Mouse (Mus musculus): ENCODE data around the gene Apol7b. TPM values are rescaled to one million over a fixed set of nuclear protein-coding genes. Genes with fewer than 3 reads are reported as not detected.
A peak's percentile ranks its signal among the peaks of the same experiment; 100 is the strongest.
"Not testable (repeated sequence)": the region's sequence is repeated elsewhere in the genome, so short reads cannot be mapped to it uniquely, and the experiment has no call there.

Apol7b gene
- polyA plus RNA-seq, 1 experiment from 2014 or later = not detected

DNA sequence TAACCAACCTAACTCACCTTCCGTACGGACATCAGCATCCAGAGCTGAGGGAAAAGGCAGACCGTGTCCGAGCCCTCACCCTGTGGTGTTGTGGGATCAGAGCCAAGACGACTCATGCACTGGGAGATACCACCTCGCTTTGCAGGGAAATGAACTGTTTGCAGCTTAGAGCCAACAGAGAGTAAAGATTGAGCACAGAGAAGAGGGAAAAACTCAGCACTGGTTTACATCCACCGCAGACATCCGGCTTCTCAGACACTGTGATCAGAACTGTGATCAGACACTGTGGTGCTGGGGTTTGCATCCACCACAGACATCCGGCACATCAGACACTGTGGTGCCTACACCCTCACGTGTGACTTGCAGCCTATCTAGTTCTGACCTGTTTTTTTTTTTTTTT lies 40.9 kb downstream of the Apol7b start:
- H3K4me1 ChIP-seq (ENCODE audit: control insufficient read depth, insufficient read depth, low read length); DNase-seq (ENCODE audit: low spot score); H3K4me3 ChIP-seq (ENCODE audit: low read depth, low read length); ATAC-seq (replicated peaks; ENCODE audit: insufficient number of reproducible peaks, low FRiP score, low TSS enrichment, low read depth); H3K36me3 ChIP-seq (replicated peaks; ENCODE audit: control insufficient read depth, insufficient read depth, low read depth, low read length); H3K27me3 ChIP-seq (ENCODE audit: control insufficient read depth, insufficient read depth, low read length); H3K4me2 ChIP-seq (ENCODE audit: low read depth, low read length); H3K9me3 ChIP-seq (replicated peaks; ENCODE audit: control insufficient read depth, low read length); H3K9ac ChIP-seq (replicated peaks; ENCODE audit: low read length); H3K27ac ChIP-seq (replicated peaks; ENCODE audit: low read depth, low read length): not testable (repeated sequence)
- 87% methylated on average over 10 of the region's 10 CpGs for WGBS

DNA sequence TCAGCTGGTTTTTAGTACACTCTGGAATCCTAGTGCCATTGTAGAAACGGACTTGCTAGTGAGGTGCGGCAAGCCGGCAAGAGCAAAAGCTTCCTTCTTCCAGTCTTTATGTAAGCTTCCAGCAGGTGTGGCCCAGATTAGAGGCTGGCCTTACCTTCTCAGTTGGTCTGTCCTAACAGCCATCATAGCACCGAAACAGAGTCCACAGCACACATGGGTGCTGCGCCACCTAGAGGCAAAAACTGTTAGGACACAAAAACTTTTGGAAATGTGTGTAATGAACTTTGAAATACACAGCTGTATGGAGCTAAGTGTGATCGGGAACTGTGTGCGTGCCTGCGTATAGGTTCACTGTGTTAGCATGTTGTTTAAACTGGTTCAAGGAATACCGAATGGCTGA lies 48.3 kb downstream of the Apol7b start, which contains the start of gene Apol7a:
Gene Apol7a (minus strand): TSS at position 84 of the 400 bp plus-strand sequence.
- not testable (repeated sequence) for ATAC-seq (replicated peaks; ENCODE audit: insufficient number of reproducible peaks, low FRiP score, low TSS enrichment, low read depth)
- 59% methylated on average over 9 of the region's 9 CpGs for WGBS

GRCm38 (mm10) chr15:77397450-77398132 lies 49.7 kb downstream of the Apol7b start:
- WGBS = 76% methylated on average over 11 of the region's 11 CpGs
- not testable (repeated sequence) for ATAC-seq (replicated peaks; ENCODE audit: insufficient number of reproducible peaks, low FRiP score, low TSS enrichment, low read depth); H3K4me1 ChIP-seq (ENCODE audit: control insufficient read depth, insufficient read depth, low read length); H3K9me3 ChIP-seq (replicated peaks; ENCODE audit: control insufficient read depth, low read length); DNase-seq (ENCODE audit: low spot score); H3K27me3 ChIP-seq (ENCODE audit: control insufficient read depth, insufficient read depth, low read length); H3K4me2 ChIP-seq (ENCODE audit: low read depth, low read length); H3K27ac ChIP-seq (replicated peaks; ENCODE audit: low read depth, low read length); H3K9ac ChIP-seq (replicated peaks; ENCODE audit: low read length); H3K36me3 ChIP-seq (replicated peaks; ENCODE audit: control insufficient read depth, insufficient read depth, low read depth, low read length); H3K4me3 ChIP-seq (ENCODE audit: low read depth, low read length)

More for the DNA sequence above, 48.3 kb downstream of the Apol7b start, which contains the start of gene Apol7a:
- not testable (repeated sequence) for H3K4me1 ChIP-seq (ENCODE audit: control insufficient read depth, insufficient read depth, low read length); H3K27ac ChIP-seq (replicated peaks; ENCODE audit: low read depth, low read length); H3K27me3 ChIP-seq (ENCODE audit: control insufficient read depth, insufficient read depth, low read length); H3K36me3 ChIP-seq (replicated peaks; ENCODE audit: control insufficient read depth, insufficient read depth, low read depth, low read length); H3K9ac ChIP-seq (replicated peaks; ENCODE audit: low read length); H3K9me3 ChIP-seq (replicated peaks; ENCODE audit: control insufficient read depth, low read length); H3K4me2 ChIP-seq (ENCODE audit: low read depth, low read length); H3K4me3 ChIP-seq (ENCODE audit: low read depth, low read length)
- peak; percentile 56 for DNase-seq (ENCODE audit: low spot score)

DNA sequence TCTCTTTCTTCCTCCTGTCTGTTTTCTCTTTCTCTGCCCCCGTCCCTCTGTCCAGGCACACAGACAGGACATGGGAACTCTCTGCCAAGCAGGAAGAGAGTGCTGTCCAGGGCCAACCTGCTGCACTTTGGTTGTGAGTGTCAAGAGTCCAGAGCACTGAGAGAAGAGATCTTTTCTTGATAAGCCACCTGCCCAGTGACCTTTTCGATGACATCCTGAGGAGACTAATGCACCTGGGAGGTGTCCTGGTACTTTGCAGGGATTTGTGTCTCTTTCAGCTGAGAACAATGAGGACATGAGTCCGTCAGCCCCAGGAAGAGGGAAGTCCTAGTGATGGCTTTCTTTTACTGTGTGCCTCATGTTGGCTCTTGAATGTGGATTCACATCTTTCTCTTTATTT lies 53.5 kb downstream of the Apol7b start:
- DNase-seq (ENCODE audit: low spot score); H3K4me2 ChIP-seq (ENCODE audit: low read depth, low read length); H3K4me3 ChIP-seq (ENCODE audit: low read depth, low read length); H3K27ac ChIP-seq (replicated peaks; ENCODE audit: low read depth, low read length); H3K9ac ChIP-seq (replicated peaks; ENCODE audit: low read length); H3K4me1 ChIP-seq (ENCODE audit: control insufficient read depth, insufficient read depth, low read length); ATAC-seq (replicated peaks; ENCODE audit: insufficient number of reproducible peaks, low FRiP score, low TSS enrichment, low read depth); H3K27me3 ChIP-seq (ENCODE audit: control insufficient read depth, insufficient read depth, low read length); H3K9me3 ChIP-seq (replicated peaks; ENCODE audit: control insufficient read depth, low read length); H3K36me3 ChIP-seq (replicated peaks; ENCODE audit: control insufficient read depth, insufficient read depth, low read depth, low read length): not testable (repeated sequence)
- WGBS = 55% methylated on average over 3 of the region's 3 CpGs

GRCm38 (mm10) chr15:77387462-77387861 lies 59.8 kb downstream of the Apol7b start:
- H3K4me2 ChIP-seq (ENCODE audit: low read depth, low read length) = no peak overlapping the region
- no peak overlapping the region for H3K4me3 ChIP-seq (ENCODE audit: low read depth, low read length)

DNA sequence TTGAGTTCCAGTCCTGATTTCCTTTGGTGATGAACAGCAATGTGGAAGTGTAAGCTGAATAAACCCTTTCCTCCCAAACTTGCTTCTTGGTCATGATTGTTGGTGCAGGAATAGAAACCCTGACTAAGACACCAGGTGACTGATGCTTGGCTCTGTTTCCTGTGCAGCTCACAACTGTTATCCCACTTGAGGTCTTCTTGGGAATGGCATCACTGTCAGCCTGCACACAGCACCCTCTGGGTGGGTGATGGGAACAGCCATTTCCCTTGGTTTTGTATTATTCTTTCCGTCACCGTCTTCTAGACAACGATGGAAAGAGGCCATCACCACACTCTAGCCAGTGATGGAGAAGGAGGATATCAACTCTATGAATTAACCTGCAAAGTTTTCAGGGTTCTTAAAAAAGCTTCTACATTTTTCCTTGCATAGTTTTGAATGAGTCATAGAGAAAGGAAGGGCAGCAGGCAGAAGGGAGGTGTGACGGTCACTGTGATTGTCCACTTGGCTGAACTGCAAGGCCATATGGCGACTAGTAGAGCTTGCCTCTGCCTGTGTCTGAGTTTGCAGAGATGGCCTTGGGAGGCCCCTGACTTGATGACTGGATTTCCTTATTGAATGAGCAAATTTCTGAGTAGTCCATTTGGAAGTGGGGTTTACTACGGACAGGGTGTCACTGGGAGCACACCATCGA lies 62.8 kb downstream of the Apol7b start:
- H3K4me2 ChIP-seq (ENCODE audit: low read depth, low read length) = no peak overlapping the region
- H3K4me1 ChIP-seq (ENCODE audit: control insufficient read depth, insufficient read depth, low read length) = no peaks in the 10 kb centered on the region
- 95% methylated on average over 7 of the region's 7 CpGs for whole genome bisulfite sequencing
- ATAC-seq (replicated peaks; ENCODE audit: insufficient number of reproducible peaks, low FRiP score, low TSS enrichment, low read depth) (no peak), DNase-seq (ENCODE audit: low spot score) (no peak)
- H3K4me3 ChIP-seq (ENCODE audit: low read depth, low read length) = no peak overlapping the region
- no peaks in the 10 kb centered on the region for H3K9me3 ChIP-seq (replicated peaks; ENCODE audit: control insufficient read depth, low read length)
- no peak overlapping the region for H3K9ac ChIP-seq (replicated peaks; ENCODE audit: low read length)
- H3K36me3 ChIP-seq (replicated peaks; ENCODE audit: control insufficient read depth, insufficient read depth, low read depth, low read length) = no peaks in the 10 kb centered on the region
- no peaks in the 10 kb centered on the region for H3K27me3 ChIP-seq (ENCODE audit: control insufficient read depth, insufficient read depth, low read length)
- H3K27ac ChIP-seq (replicated peaks; ENCODE audit: low read depth, low read length) = no peak overlapping the region

More at GRCm38 (mm10) chr15:77387462-77387861, 59.8 kb downstream of the Apol7b start:
- Histone ChIP-seq H3K9me3 (replicated peaks; ENCODE audit: control insufficient read depth, low read length) (no peaks in the 10 kb centered on the region), H3K4me1 (ENCODE audit: control insufficient read depth, insufficient read depth, low read length) (no peaks in the 10 kb centered on the region), H3K36me3 (replicated peaks; ENCODE audit: control insufficient read depth, insufficient read depth, low read depth, low read length) (no peaks in the 10 kb centered on the region), H3K9ac (replicated peaks; ENCODE audit: low read length) (no peak overlapping the region), H3K27ac (replicated peaks; ENCODE audit: low read depth, low read length) (no peak overlapping the region), H3K27me3 (ENCODE audit: control insufficient read depth, insufficient read depth, low read length) (no peaks in the 10 kb centered on the region)
- DNase-seq (ENCODE audit: low spot score) (no peak), ATAC-seq (replicated peaks; ENCODE audit: insufficient number of reproducible peaks, low FRiP score, low TSS enrichment, low read depth) (no peak)
- WGBS = 69% methylated on average over 2 of the region's 2 CpGs

- WGBS = 71% methylated on average over 1 of the region's 1 CpGs
- no peak for ATAC-seq (replicated peaks; ENCODE audit: insufficient number of reproducible peaks, low FRiP score, low TSS enrichment, low read depth)
Observed at GRCm38 (mm10) chr15:77382880-77383279, 64.4 kb downstream of the Apol7b start.

DNA sequence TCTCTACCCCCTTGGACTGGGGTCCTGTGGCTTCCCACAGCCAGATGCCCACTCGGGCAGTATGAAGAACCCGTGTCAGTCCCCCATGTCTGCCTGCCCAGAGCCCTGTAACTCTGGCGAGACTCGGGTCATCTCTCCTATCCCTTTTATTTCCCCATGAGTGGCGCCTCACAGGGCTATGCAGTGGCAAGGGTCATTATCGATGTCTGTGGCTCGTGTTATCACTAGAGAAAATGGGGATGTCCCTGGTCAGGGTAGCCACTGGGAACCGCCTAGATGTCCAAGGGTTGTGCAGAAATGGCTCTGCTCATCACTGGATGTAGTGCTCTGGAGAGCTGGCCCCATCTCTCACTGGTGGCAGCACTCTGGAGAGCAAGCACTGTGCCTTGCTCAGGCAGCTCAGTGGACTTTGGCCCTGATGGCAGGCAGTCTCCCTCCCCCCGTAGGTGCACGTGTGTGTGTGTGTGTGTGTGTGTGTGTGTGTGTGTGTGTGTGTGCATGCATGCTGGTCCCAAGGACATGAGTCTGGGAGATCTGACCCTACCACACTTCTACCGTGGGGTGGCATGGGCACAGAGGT lies 64.9 kb downstream of the Apol7b start:
- Histone ChIP-seq H3K9me3 (replicated peaks; ENCODE audit: control insufficient read depth, low read length) (no peaks in the 10 kb centered on the region), H3K9ac (replicated peaks; ENCODE audit: low read length) (no peak overlapping the region), H3K4me2 (ENCODE audit: low read depth, low read length) (no peak overlapping the region), H3K27ac (replicated peaks; ENCODE audit: low read depth, low read length) (no peak overlapping the region), H3K36me3 (replicated peaks; ENCODE audit: control insufficient read depth, insufficient read depth, low read depth, low read length) (no peaks in the 10 kb centered on the region), H3K4me3 (ENCODE audit: low read depth, low read length) (no peak overlapping the region), H3K4me1 (ENCODE audit: control insufficient read depth, insufficient read depth, low read length) (no peaks in the 10 kb centered on the region), H3K27me3 (ENCODE audit: control insufficient read depth, insufficient read depth, low read length) (no peaks in the 10 kb centered on the region)
- no peak for ATAC-seq (replicated peaks; ENCODE audit: insufficient number of reproducible peaks, low FRiP score, low TSS enrichment, low read depth)
- no peak for DNase-seq (ENCODE audit: low spot score)
- WGBS = 90% methylated on average over 11 of the region's 11 CpGs

More at GRCm38 (mm10) chr15:77382880-77383279, 64.4 kb downstream of the Apol7b start:
- no peaks in the 10 kb centered on the region for H3K4me1 ChIP-seq (ENCODE audit: control insufficient read depth, insufficient read depth, low read length)
- no peak overlapping the region for H3K4me2 ChIP-seq (ENCODE audit: low read depth, low read length)
- H3K27me3 ChIP-seq (ENCODE audit: control insufficient read depth, insufficient read depth, low read length) = no peaks in the 10 kb centered on the region
- H3K9ac ChIP-seq (replicated peaks; ENCODE audit: low read length) = no peak overlapping the region
- no peak overlapping the region for H3K27ac ChIP-seq (replicated peaks; ENCODE audit: low read depth, low read length)
- no peak for DNase-seq (ENCODE audit: low spot score)
- H3K9me3 ChIP-seq (replicated peaks; ENCODE audit: control insufficient read depth, low read length) = no peaks in the 10 kb centered on the region
- H3K4me3 ChIP-seq (ENCODE audit: low read depth, low read length) = no peak overlapping the region
- H3K36me3 ChIP-seq (replicated peaks; ENCODE audit: control insufficient read depth, insufficient read depth, low read depth, low read length) = no peaks in the 10 kb centered on the region

Measured in embryonic facial prominence, embryonic 11.5 days (tissue).